ENCODE assay signal across 2 mouse cellular contexts in the genomic region with DNA sequence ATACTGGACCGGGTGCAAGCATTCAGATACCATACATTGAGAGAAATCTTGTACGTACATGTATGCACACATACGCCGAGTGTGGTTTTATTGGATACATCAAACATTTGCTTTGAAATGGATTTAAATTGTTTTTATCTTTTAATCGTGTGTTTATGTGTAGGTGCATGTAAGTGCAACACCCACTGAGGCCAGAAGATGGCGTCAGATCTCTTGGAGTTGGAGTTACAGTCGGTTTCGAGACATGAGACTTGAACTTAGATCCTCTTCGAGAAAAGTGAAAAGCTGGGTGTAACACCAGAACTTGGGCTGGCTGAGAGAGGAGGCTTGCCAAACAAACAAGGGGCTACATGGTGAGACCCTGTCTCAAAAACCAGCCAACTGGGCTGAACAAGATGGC.
TF ChIP-seq lines count a peak whose summit lies in the region.

No protein-coding gene starts in this region.

TF ChIP-seq in CH12.LX, 34 proteins besides CTCF, POLR2A, EP300 and RAD21:
- no peak for TF ChIP-seq CHD1 (IDR thresholded peaks at IDR 0.05; ENCODE audit: low read depth, low read length)
- TF ChIP-seq SMC3 (IDR thresholded peaks at IDR 0.05; ENCODE audit: low read depth, low read length) = peak; percentile 18; the same call in 1 of the 2 replicates
- TF ChIP-seq HCFC1 (IDR thresholded peaks at IDR 0.05; ENCODE audit: low read depth, low read length) = no peak
- TF ChIP-seq PAX5 (IDR thresholded peaks at IDR 0.05; ENCODE audit: low read length) = no peak
- TF ChIP-seq POLR2AphosphoS2 (IDR thresholded peaks at IDR 0.05; ENCODE audit: low read depth, low read length) = no peak
- no peak for TF ChIP-seq NELFE (IDR thresholded peaks at IDR 0.05; ENCODE audit: low read depth, low read length)
- TF ChIP-seq ZKSCAN1 (IDR thresholded peaks at IDR 0.05; ENCODE audit: borderline replicate concordance, low read depth, low read length) = no peak
- TF ChIP-seq ETS1 (conservative IDR thresholded peaks at IDR 0.05; ENCODE audit: low read depth, low read length) = no peak

TF ChIP-seq in MEL, 35 proteins besides CTCF, POLR2A, EP300 and RAD21:
- TF ChIP-seq ZNF384 (IDR thresholded peaks at IDR 0.05; ENCODE audit: low read depth, low read length) = no peak
- 0 out of 2 replicates have a peak, but pooled peaks have one; percentile 11 for TF ChIP-seq SMC3 (IDR thresholded peaks at IDR 0.05; ENCODE audit: low read depth, low read length)
- no peak for TF ChIP-seq TCF12 (IDR thresholded peaks at IDR 0.05; ENCODE audit: low read depth, low read length)
- TF ChIP-seq USF2 (IDR thresholded peaks at IDR 0.05; ENCODE audit: borderline replicate concordance in 1 of 2, insufficient read depth in 1 of 2, low read depth in 1 of 2, low read length in 2 of 2) = no peak
- no peak for TF ChIP-seq HCFC1 (IDR thresholded peaks at IDR 0.05; ENCODE audit: low read depth, low read length)
- TF ChIP-seq MYB (IDR thresholded peaks at IDR 0.05; ENCODE audit: low read depth, low read length) = no peak
- TF ChIP-seq ZC3H11A (IDR thresholded peaks at IDR 0.05; ENCODE audit: low read depth, low read length) = 0 out of 2 replicates have a peak, but pooled peaks have one; percentile 7
- TF ChIP-seq ZKSCAN1 (IDR thresholded peaks at IDR 0.05; ENCODE audit: low read depth, low read length) = no peak
TF ChIP-seq in MEL: peak in this region for 2.
